Mouse (Mus musculus) spleen, postnatal 0 days (tissue): ENCODE measurements around the gene Gm4858. TPM values are rescaled to one million over a fixed set of nuclear protein-coding genes. Genes with fewer than 3 reads are reported as not detected.

Experiments used
- polyA plus RNA-seq: library from polyadenylated mRNA; unstranded; fragments of >200 nt; fragmentation: Nextera tagmentation; extraction: Ambion mirVana; gene quantifications from 2 replicates; pipeline ENCODE4 v1.2.1, GENCODE M21; 2015

Gene Gm4858
- not detected in 2 replicates for polyA plus RNA-seq

DNA sequence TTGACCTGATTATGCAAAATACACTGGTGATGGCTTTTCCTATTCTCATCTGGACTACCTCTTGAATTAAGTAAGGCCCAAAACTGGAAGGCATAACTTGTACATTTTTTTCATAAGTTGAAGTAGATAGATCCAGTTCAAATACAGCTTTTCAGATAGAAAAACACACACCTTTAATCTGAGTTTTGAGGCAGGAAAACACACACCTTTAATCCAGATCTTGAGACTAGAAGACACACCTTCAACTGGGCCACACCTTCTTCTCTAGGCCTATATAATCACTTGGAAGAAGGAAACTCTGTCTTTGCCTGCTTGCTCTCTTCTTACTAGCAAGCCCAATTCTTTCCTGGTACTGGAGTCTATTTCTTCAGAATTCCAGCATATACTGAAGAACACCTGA, at the start of gene Gm4858:
TSS of gene Gm4858 (plus strand) at position 301 of the 400 bp plus-strand sequence.

GRCm38 (mm10) chr3:93018960-93019359, 49.7 kb upstream of the Gm4858 start, which contains the start of gene Lce1m:
Lce1m (minus strand) TSS chr3:93019060.

Other genes with a start within 250 kb of the Gm4858 start
- gene Kprp, start 241.6 kb upstream of the Gm4858 start, polyA plus RNA-seq = not detected in 2 replicates
- not detected in 2 replicates for gene Lce1l, start 217.5 kb upstream of the Gm4858 start, polyA plus RNA-seq
- gene 2310050C09Rik, start 198.6 kb upstream of the Gm4858 start, polyA plus RNA-seq = not detected in 2 replicates
- gene Lce3a, start 142.6 kb upstream of the Gm4858 start, polyA plus RNA-seq = not detected in 2 replicates
- gene Lce3b, start 135.8 kb upstream of the Gm4858 start, polyA plus RNA-seq = not detected in 2 replicates
- gene Lce3c, start 124.3 kb upstream of the Gm4858 start, polyA plus RNA-seq = not detected in 2 replicates
- gene Lce3d, start 111.4 kb upstream of the Gm4858 start, polyA plus RNA-seq = not detected in 2 replicates
- not detected in 2 replicates for gene Lce3e, start 101.8 kb upstream of the Gm4858 start, polyA plus RNA-seq
- gene Lce3f, start 76.6 kb upstream of the Gm4858 start, polyA plus RNA-seq = not detected in 2 replicates
- gene Crct1, start 53.1 kb upstream of the Gm4858 start, polyA plus RNA-seq = 0.25 TPM in 1 of 2 replicates, not detected in the other
- not detected in 2 replicates for gene Lce1m, start 49.8 kb upstream of the Gm4858 start, polyA plus RNA-seq
- not detected in 2 replicates for gene Crnn, start 76.0 kb downstream of the Gm4858 start, polyA plus RNA-seq
- gene Flg2, start 128.5 kb downstream of the Gm4858 start, polyA plus RNA-seq = not detected in 2 replicates
- gene Flg, start 204.7 kb downstream of the Gm4858 start, polyA plus RNA-seq = 0.15 TPM in 1 of 2 replicates, not detected in the other